ENCODE assay signal across 8 mouse cellular contexts in genomic region chr3:108018190-108018820, GRCm38 (mm10). TPM values are rescaled to one million over a fixed set of nuclear protein-coding genes. Genes with fewer than 3 reads are reported as not detected.
A peak's percentile ranks its signal among the peaks of the same experiment; 100 is the strongest.
DNase-seq lines count a peak whose midpoint lies in the region; ATAC-seq and TF ChIP-seq lines count a peak whose summit lies in the region.

No protein-coding gene starts in this region.

- H3K36me3 ChIP-seq in spleen, adult 2 months (ENCODE audit: control insufficient read depth, insufficient read depth, low read length) = no peaks in the 10 kb centered on the region
- no peaks in the 10 kb centered on the region for H3K36me3 ChIP-seq in intestine, embryonic 16.5 days (ENCODE audit: control insufficient read depth, insufficient read depth, low read length)
- no peaks in the 10 kb centered on the region for H3K36me3 ChIP-seq in macrophage (ENCODE audit: inconsistent target)

- no peak for ATAC-seq in intestine, embryonic 16.5 days

- no peaks in the 10 kb centered on the region for H3K9me3 ChIP-seq in intestine, embryonic 16.5 days (ENCODE audit: control insufficient read depth, low read length)

- TF ChIP-seq CTCF in spleen, adult 2 months (IDR thresholded peaks at IDR 0.05; ENCODE audit: extremely low read depth, insufficient read depth, insufficient read length, insufficient replicate concordance) = no peak

- H3K4me2 ChIP-seq in intestine, embryonic 16.5 days (ENCODE audit: low read depth, low read length) = peak overlapping the region; percentile 72

- peak overlapping the region; percentile 66 for H3K4me3 ChIP-seq in spleen, adult 2 months (ENCODE audit: extremely low read depth, insufficient read depth, insufficient read length)
- H3K4me3 ChIP-seq in intestine, embryonic 16.5 days (ENCODE audit: low read length) = peak overlapping the region; percentile 53
- peak overlapping the region; percentile 46 for H3K4me3 ChIP-seq in macrophage (ENCODE audit: inconsistent target)

- peak in 1 of 2 experiments; percentile 19 for DNase-seq in spleen, adult 2 months (ENCODE audit: low read depth in 1 of 2, low spot score in 2 of 2)
- no peak for DNase-seq in spleen, postnatal 4 days (ENCODE audit: low spot score in 2 of 2)
- DNase-seq in fibroblast of lung, adult 2 months (ENCODE audit: low read depth) = peak; percentile 29
- DNase-seq in right cerebral cortex, postnatal 4 days = no peak
- DNase-seq in layer of hippocampus, postnatal 14 days (ENCODE audit: low spot score in 2 of 2) = no peak
- no peak for DNase-seq in MN1 (ENCODE audit: low spot score)

- peaks cover 2% of the 10 kb centered on the region; the same call in 1 of the 2 replicates for H3K4me1 ChIP-seq in spleen, adult 2 months (ENCODE audit: control insufficient read depth, insufficient read depth, insufficient read length)
- peaks cover 29% of the 10 kb centered on the region for H3K4me1 ChIP-seq in intestine, embryonic 16.5 days (ENCODE audit: control insufficient read depth, insufficient read depth, low read length)

- no peak for TF ChIP-seq POLR2A in spleen, adult 2 months (IDR thresholded peaks at IDR 0.05; ENCODE audit: low read depth, low read length)

- H3K9ac ChIP-seq in intestine, embryonic 16.5 days (ENCODE audit: low read depth, low read length) = peak overlapping the region; percentile 72

- H3K27me3 ChIP-seq in spleen, adult 2 months (ENCODE audit: control insufficient read depth, insufficient read depth, low read length) = no peaks in the 10 kb centered on the region
- no peaks in the 10 kb centered on the region for H3K27me3 ChIP-seq in intestine, embryonic 16.5 days (replicated peaks; ENCODE audit: control insufficient read depth, insufficient read depth, low read length)

- no peaks in the 10 kb centered on the region; the same call in 1 of the 2 replicates for H3K79me2 ChIP-seq in macrophage (ENCODE audit: inconsistent target)

- WGBS in spleen, adult 2 months = 11% methylated on average over 14 of the region's 14 CpGs
- 24% methylated on average over 14 of the region's 14 CpGs for WGBS in intestine, embryonic 16.5 days
- WGBS in macrophage (ENCODE audit: missing documents) = 10% methylated on average over 14 of the region's 14 CpGs

- peak overlapping the region; percentile 82 for H3K27ac ChIP-seq in spleen, adult 2 months (ENCODE audit: insufficient read depth, low read length)
- H3K27ac ChIP-seq in intestine, embryonic 16.5 days (ENCODE audit: low read length) = peak overlapping the region; percentile 95
- peak overlapping the region; percentile 95 for H3K27ac ChIP-seq in macrophage

RNA-seq across cellular contexts. Expression of gene Gstm1, which starts 0.5 kb away (rescaled TPM):
- 82.6 and 98.9 TPM in 2 replicates for polyA plus RNA-seq in spleen, adult 2 months (2012; rRNA removed)
- polyA plus RNA-seq in intestine, embryonic 16.5 days (2015; fragmentation: Nextera tagmentation; extraction: Ambion mirVana) = 327 and 376 TPM in 2 replicates
- 100 to 1,000 TPM in 2 of 26 experiments, 10 to 100 TPM in 24; 10.9 to 109 (median 29.8) TPM for total RNA-seq in macrophage (2018; cell fraction: chromatin; rRNA removed)
- total RNA-seq in macrophage (2018; cell fraction: cytosol; rRNA removed) = 100 to 1,000 TPM; 178 to 448 (median 339) TPM
- 100 to 1,000 TPM in 8 of 26 experiments, 10 to 100 TPM in 18; 37.5 to 185 (median 74.8) TPM for total RNA-seq in macrophage (2018; cell fraction: nucleus; rRNA removed)
- 150 to 391 TPM (median 384 TPM) in 3 replicates for polyA plus RNA-seq in macrophage (2018)
- 100 to 1,000 TPM; 151 to 159 TPM for total RNA-seq in layer of hippocampus, postnatal 14 days (2021)

RNA-seq across cellular contexts. Expression of gene Gstm4, which starts 26.4 kb away (rescaled TPM):
- polyA plus RNA-seq in spleen, adult 2 months (2012; rRNA removed) = 4.6 and 5.7 TPM in 2 replicates
- 47.9 and 49.2 TPM in 2 replicates for polyA plus RNA-seq in intestine, embryonic 16.5 days (2015; fragmentation: Nextera tagmentation; extraction: Ambion mirVana)
- 1 to 10 TPM in 23 of 26 experiments, under 1 TPM in 3; 0.41 to 9.7 (median 3.6) TPM for total RNA-seq in macrophage (2018; cell fraction: chromatin; rRNA removed)
- 10 to 100 TPM; 11.5 to 20.9 (median 17.0) TPM for total RNA-seq in macrophage (2018; cell fraction: cytosol; rRNA removed)
- 10 to 100 TPM in 10 of 26 experiments, 1 to 10 TPM in 16; 1.9 to 13.9 (median 8.5) TPM for total RNA-seq in macrophage (2018; cell fraction: nucleus; rRNA removed)
- 10.1 to 17.6 TPM (median 15.1 TPM) in 3 replicates for polyA plus RNA-seq in macrophage (2018)
- total RNA-seq in layer of hippocampus, postnatal 14 days (2021) = 10 to 100 TPM; 11.3 to 13.2 TPM

RNA-seq across cellular contexts. Expression of gene Gstm2, which starts 32.1 kb away (rescaled TPM):
- 16.9 and 20.2 TPM in 2 replicates for polyA plus RNA-seq in spleen, adult 2 months (2012; rRNA removed)
- polyA plus RNA-seq in intestine, embryonic 16.5 days (2015; fragmentation: Nextera tagmentation; extraction: Ambion mirVana) = 207 and 212 TPM in 2 replicates
- total RNA-seq in macrophage (2018; cell fraction: chromatin; rRNA removed) = 10 to 100 TPM in 1 of 26 experiments, 1 to 10 TPM in 12, under 1 TPM in 6, not detected in 7; 0.78 to 10.9 (median 1.7) TPM
- total RNA-seq in macrophage (2018; cell fraction: cytosol; rRNA removed) = 1 to 10 TPM; 2.1 to 6.9 (median 3.3) TPM
- 1 to 10 TPM in 14 of 26 experiments, under 1 TPM in 7, not detected in 5; 0.40 to 4.0 (median 1.4) TPM for total RNA-seq in macrophage (2018; cell fraction: nucleus; rRNA removed)
- polyA plus RNA-seq in macrophage (2018) = 5.8 to 12.2 TPM (median 10.0 TPM) in 3 replicates
- 1 to 10 TPM; 2.2 to 4.0 TPM for total RNA-seq in layer of hippocampus, postnatal 14 days (2021)

RNA-seq across cellular contexts. Expression of gene Gstm3, which starts 49.2 kb away (rescaled TPM):
- not detected in 2 replicates for polyA plus RNA-seq in spleen, adult 2 months (2012; rRNA removed)
- polyA plus RNA-seq in intestine, embryonic 16.5 days (2015; fragmentation: Nextera tagmentation; extraction: Ambion mirVana) = 160 and 183 TPM in 2 replicates
- not detected for total RNA-seq in macrophage (2018; cell fraction: chromatin; rRNA removed)
- not detected for total RNA-seq in macrophage (2018; cell fraction: cytosol; rRNA removed)
- total RNA-seq in macrophage (2018; cell fraction: nucleus; rRNA removed) = not detected
- polyA plus RNA-seq in macrophage (2018) = not detected in 3 replicates
- not detected for total RNA-seq in layer of hippocampus, postnatal 14 days (2021)
